Mouse (Mus musculus): ENCODE data around the gene Map1lc3a.

Map1lc3a gene

DNA sequence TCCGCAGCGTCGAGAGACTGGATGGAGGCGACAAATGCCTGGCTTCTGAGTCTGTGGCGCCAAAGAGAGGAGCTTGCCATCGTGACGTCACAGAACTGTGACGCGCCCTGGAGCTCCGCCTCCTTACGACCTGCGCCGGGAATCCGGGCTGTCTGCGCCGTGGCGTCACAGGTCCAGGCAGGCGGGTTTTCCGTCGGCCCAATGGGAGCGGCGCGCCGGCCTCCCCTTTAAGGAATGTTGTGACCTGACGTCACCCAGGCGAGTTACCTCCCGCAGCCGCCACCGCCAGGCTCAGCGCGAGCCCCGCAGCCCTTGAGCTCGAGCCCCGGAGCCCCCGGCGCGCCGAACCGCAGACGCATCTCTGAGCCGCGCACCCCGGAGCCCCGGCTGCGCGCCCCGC, at the start of gene Map1lc3a:
TSS of gene Map1lc3a (plus strand) at position 103 of the 400 bp plus-strand sequence.
- peak; percentile 92 for DNase-seq (ENCODE audit: low read depth, low spot score)

DNA sequence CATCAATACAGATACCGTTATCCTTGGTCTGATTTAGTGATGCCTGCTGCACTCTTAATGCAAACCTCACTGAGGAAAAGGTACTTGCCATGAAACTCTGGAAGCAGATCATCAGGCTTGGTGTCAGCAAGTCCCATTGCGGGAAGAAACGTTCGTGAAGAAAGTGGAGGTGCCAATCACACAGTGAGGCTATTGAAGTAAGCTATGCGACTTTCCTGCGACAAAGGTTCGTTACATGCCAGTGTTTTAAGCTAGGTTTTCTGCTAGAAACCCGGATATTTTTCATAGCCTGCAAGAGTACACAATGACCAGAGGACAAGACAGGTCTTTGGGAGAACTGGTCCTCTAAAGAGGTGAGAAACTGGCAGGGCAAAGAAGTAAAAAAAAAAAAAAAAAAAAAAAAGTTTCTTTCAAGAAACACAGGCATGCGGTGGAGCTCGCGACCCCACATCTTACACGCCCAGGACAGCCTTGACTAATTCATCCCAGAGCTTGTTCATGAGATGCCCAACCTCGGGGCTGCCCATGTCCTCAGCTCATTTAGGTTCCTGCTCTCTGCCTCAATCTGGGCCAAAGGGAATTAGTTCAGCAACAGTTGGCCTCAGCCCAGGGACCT, 40.2 kb upstream of the Map1lc3a start:
- DNase-seq (ENCODE audit: low read depth, low spot score) = no peak

DNA sequence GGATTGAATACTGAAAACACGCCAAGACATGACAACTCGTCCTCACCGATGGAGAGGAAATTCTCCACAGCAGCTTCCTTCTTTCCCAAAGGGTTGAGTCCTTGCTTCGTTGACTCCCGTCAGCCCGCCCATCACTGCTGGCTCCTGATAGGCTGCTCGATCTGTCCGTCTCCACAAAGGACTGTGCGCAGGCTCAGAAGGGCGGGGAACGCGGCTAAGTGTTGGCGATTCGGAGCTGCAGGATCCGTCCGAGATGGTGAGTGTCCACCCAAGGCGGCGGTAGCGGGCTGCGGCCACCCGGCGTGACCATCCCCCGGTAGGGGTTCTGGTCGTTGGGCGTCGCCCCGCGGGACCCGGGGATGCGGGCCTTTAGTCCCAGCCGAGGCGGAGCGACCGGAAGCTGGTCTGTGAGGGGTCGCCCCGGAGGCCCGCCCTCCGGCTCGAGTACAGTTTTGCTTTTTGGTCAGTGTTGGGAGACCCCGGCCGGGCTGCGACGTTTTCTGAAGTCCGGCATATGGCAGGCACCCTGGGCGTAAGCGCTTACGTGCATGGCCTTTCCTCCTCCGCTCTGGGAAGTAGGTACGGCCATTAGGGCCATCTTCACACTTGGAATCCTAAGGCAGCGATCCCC, 39.6 kb upstream of the Map1lc3a start, which contains the start of gene Dynlrb1:
TSS of gene Dynlrb1 (plus strand) at position 172 of the 631 bp plus-strand sequence.
- peak; percentile 96 for DNase-seq (ENCODE audit: low read depth, low spot score)

DNA sequence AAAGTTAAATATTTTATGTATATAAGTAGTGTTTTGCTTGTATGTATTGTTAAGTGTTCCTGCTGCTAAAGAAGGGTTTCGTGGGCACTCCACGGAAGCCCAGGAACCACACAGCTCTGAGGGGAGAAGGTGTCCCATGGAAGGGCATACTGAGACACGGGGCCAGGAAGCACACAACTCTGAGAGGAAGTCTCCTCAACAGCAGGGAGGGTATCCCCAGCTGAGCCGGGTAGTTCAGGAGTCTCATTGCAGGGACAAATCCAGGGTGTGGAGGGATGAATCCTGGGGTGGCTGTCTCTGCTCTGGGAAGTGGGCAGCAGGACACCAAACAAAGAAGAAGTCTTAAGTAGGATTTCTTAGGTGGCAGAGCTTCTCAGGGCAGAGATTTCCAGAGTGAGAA, 38.8 kb upstream of the Map1lc3a start:
- no peak for DNase-seq (ENCODE audit: low read depth, low spot score)

DNA sequence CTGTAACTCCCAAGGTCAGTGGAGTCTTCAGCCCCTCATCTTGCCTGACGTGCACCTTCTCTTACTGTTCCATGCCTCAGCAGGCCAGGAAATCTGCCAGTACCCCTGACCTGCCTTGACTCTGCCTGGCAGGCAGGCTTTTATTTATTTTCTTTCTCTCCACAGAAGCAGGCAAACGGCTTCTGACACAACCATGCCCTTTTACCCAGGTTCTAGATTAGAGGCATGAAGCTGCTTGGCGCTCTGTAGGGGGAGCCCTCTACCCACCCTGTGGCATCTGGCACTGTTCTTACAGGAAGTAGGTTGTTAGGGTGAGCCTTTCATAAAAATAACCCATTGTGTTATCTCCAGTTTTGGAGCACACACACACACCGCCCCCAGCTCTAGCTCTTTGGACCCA, 35.2 kb upstream of the Map1lc3a start:
- peak; percentile 28 for DNase-seq (ENCODE audit: low read depth, low spot score)

DNA sequence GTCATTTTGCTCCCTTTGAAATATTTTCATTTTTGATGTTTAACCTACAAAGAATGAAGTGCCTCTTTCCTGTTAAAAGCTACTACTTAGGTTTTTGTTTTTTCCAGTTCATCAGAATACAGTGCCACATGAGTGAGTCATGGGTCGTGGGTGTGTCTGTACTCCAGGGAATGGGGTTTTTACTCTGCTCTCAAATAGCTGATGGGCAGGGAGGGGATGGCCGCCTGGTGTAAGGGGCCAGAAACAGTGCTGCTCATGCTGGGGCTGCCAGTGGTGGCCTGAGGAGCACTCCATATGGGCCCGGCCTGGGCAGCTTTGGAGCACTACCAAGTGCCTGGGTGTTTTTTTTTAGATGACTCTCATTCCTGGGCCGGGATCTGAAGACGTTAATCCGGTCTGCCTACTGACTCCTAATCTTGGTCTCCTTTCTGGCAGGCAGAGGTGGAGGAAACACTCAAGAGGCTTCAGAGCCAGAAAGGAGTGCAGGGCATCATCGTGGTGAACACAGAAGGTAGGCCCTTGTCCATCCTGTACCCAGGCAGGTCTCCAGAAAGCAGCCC, 33.7 kb upstream of the Map1lc3a start:
- peak; percentile 32 for DNase-seq (ENCODE audit: low read depth, low spot score)

DNA sequence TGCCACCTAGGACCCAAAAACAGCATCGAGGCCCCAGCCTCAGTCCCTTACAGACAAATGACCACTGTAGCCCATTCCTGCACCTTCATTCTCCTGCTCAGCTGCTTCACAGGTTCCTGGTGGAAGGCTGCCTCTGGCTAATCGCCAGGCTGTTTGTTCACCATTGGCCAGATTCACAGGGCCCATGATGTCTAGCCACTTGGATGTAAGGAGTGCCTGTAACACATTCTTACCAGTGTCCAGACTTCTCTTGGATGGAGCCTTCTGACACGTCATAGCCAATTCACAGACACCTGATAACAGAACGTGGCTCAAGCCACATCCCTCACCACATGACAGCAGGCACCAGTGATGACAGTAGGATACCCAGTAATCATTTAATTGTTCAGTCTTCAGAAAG, 29.9 kb upstream of the Map1lc3a start:
- DNase-seq (ENCODE audit: low read depth, low spot score) = no peak

DNA sequence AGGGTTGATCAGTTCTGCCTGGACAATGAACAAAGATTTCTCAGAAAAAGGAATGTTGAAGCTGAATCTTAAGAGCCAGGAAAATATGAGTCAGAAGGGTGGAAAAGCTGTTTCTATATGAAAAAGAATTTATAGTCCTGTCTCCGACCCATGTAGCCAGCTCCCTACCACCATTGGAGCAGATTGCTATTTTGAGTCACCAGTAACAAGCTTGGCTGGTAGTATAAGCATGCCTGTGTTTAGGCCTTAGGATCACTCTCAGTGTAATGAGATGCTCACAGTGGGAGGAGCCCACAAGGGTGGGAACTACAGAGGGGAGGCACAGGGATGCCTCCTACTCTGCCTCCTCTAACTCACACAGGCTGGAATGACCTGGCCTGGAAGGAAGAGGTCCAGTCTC, 27.9 kb upstream of the Map1lc3a start:
- no peak for DNase-seq (ENCODE audit: low read depth, low spot score)

DNA sequence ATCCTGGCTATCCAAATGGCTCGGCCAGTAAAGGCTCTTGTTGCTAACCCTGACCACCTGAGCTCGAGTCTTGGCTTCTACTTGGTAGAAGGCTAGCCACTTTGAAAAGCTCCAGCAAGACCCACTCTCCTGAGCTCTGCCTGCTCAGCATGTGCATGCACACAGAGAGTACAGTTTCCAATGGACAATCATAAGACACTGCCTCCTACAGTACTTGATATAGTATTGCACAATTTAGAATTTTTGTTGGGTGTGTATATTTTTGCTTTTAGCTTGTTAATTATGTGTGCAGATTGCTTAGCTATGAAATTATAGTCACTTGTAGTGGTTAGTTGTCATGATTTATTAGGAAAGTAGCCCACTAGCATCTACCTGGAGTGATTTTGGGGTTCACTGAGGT, 27.4 kb upstream of the Map1lc3a start:
- no peak for DNase-seq (ENCODE audit: low read depth, low spot score)

DNA sequence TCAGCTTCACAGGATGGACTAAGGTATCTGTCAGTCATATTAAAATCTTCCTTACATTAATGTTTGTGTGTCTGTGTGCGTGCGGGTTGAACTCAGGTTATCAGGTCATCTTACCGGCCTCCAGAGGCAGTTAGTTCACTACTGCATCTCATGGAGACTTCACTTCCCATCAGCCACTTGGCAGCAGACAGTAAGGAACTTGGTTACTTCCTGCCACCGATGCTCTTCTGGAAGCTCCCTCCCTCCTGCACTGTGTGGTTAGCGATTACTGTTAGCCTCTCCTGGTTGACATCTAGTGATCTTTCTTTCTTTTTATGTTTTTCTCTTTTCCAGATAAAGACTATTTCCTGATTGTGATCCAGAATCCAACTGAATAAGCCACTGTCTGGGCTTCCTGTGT, 26.5 kb upstream of the Map1lc3a start:
- DNase-seq (ENCODE audit: low read depth, low spot score) = no peak

DNA sequence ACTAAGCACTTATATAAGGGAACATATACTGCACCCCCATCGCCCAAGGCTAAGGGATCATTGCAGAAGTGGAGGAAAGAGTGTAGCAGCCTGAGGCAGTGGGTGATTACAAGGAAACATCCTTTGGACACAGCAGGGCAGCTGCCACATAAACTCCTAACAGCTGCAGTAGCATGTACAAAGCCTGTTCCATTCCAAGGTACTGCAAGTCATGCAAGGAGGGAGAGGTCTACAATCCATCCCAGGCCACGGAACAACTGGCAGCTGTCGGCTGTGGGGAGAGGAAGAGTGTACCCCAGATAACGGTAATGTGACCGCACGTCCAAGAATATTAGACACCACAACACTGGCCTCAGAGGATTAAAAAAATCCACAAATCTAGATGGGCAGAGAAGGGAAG, 10.6 kb upstream of the Map1lc3a start:
- no peak for DNase-seq (ENCODE audit: low read depth, low spot score)

DNA sequence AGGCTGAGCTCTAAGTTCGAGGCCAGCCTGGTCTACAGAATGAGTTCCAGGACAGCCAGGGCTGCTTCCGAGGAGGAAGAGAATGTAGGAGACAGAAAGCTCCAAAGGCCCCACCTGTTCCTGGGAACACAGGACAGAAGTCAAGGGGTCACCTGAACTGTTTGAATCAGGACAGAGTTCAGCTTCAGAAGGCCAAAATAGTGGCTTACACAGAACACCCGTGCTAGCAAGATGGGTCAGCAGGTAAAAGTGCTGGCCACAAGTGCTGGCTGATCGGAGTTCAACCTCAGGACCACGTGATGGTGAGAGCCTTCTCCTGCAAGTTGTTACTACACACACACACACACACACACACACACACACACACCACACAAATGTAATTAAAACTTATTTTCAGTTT, 9.2 kb upstream of the Map1lc3a start:
- DNase-seq (ENCODE audit: low read depth, low spot score) = no peak

DNA sequence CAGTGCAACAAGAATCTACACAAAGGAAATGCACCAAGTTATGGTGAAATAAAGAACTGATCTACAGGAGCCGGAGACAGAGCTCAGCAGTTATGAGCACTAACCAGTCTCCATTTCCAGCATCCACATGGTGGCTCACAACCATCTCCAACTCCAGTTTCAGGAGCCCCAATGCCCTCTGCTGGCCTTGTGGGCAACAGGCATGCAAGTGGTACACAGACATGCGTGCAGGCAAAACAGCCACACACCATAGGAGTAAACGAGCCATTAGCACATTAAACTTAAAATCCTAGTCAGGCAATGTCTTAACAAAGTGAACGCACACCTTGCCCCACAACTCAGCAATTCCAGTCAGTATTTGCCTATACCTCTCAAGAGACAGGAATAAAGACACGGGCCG, 4.1 kb upstream of the Map1lc3a start:
- DNase-seq (ENCODE audit: low read depth, low spot score) = no peak

DNA sequence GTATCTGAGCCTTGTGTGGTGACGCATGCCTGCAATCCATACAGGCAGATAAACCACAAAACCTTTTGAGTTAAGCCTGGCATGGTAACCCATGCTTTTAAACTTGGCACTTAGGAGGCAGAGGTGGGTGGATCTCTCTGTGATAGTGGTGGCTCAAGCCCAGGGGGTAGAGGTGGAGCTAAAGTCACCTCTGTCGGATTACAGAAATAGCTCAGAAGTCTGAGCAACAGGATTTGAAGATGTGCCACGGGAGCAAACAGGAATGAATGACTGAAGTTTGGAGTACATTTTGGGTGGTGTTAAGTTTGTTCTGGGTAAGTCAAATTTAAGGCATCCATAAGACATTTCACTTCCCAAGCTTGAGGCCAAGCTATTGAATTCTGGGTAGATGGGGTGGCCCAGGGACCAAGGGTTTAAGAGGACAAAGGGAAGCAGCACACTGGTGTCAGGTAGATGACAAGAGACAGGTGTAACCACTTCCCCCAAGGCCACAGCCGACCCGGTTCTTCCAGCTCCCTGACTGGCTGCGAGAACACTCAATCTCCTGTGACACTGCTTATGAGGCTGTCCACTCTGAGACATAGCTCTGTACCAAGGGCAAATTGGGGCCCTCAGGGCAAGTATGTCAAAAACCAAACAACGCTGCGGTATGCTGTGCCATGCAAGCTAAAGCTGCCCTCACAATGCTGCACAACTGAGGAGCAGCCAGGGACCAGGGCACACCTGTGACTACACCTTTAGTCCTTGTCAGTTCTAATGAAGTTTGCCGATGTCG, 3.5 kb upstream of the Map1lc3a start:
- DNase-seq (ENCODE audit: low read depth, low spot score) = no peak

DNA sequence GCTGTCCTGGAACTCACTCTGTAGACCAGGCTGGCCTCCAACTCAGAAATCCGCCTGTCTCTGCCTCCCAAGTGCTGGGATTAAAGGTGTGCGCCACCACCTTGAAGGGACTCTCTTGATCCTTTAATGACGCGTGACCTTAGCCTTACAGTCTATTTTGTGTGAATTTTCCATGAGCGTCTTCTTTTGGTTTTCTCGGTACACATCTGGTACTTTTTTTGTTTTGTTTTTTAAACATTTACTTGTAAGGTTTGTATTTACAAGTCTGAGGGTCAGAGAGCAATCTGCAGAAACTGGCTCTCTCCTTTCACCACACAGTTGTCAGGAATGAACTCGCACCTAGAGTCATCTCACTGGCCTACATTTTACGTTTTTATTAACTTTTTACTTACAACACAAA, 2.5 kb upstream of the Map1lc3a start:
- no peak for DNase-seq (ENCODE audit: low read depth, low spot score)

DNA sequence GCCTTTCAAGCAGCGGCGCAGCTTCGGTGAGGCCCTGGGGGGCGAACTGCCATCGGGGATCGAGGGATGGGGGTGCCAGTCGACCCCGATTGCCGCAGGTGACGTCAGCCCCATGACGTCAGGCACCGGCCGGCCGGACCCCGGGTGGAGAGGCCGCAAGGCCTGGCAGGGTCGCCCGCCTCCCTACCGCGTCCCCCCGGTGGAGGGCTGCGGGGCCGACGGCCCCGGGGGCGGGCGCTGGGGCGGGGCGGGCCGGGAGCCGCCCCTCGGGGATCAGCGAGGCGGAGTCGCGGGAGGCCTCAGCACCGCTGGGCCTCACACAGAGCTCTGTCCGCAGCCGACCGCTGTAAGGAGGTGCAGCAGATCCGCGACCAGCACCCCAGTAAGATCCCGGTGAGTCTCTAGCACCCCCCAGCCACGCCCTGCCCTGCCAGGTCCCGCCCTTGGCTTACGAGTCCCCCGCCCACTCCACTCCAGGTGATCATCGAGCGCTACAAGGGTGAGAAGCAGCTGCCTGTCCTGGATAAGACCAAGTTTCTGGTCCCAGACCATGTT, 601 bp downstream of the Map1lc3a start:
- peak; percentile 60 for DNase-seq (ENCODE audit: low read depth, low spot score)

DNA sequence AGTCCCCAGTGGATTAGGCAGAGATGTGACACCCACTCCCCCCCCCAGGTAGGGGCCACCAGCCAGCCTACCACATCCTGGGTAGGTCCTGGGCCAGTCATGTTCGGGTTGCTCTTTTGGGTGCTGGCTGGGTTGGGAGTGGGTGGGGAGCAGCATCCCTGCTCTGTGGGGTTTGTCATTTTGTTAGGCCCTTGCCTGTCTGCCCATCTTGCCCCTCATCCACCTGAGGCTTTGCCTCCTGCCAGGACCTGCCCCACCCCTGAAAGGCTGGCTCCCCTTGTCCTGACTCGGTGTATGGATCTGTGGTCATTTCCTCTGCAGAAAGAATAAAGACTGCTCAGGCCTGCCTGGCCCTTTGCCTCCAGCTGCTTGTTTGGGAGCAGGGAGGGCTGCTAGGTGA, 1.6 kb downstream of the Map1lc3a start:
- DNase-seq (ENCODE audit: low read depth, low spot score) = no peak

DNA sequence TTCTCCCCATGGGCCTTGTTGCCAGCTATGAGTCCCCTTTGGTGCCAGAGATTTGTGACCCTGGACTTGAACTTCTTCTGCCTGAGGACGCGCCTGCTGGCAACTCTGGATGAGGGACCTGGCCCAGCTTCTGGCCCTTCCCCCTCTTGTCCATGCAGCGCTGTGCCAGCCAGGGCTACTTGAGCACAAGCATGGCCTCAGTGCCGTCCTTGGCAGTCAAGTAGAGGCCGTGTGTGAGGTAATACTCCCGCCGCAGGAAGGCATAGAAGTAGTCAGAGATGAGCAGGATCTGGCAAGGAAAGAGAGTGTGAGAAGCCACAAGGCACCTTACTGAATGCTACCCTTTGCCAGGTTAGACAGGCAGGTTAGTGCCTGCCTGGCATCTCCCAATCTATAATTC, 2.3 kb downstream of the Map1lc3a start:
- peak; percentile 94 for DNase-seq (ENCODE audit: low read depth, low spot score)

DNA sequence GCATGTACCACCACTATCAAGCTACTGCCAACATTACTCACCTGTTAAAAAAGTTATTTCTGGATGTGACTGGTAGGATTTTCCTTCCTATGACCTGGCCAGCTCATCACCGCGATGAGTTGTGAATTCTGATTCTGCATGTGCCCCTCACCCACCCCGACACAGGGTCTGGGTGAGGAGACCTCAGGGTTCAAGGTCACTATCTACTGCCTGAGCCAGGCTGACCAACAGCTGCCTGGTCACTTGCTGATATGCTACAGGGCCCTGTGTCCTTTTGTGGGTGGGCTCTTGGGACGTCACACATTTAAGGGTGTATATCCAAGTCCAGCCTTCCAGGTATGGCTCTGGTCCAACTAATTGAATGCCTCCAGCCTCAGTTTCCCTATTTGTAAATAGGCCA, 3.1 kb downstream of the Map1lc3a start:
- DNase-seq (ENCODE audit: low read depth, low spot score) = no peak

DNA sequence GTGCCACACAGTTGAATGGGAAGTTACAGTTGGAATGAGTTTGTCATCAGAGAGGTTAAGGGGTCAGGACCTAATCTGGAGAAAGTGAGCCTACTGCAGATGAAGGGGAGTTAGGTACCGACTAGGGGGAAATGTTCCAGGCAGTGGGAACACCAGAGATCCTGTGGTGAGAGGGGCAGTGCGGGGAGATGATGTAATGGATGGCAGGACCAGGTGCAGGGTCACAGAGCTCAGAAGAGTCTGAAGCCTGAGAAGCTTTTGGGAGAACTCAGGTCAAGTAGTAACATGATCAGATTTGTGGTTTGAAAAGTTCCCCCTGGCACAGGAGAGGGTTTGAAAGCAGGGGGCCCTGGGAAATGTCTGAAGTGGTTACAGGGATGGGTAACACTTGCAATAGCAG, 4.0 kb downstream of the Map1lc3a start:
- peak; percentile 55 for DNase-seq (ENCODE audit: low read depth, low spot score)

DNA sequence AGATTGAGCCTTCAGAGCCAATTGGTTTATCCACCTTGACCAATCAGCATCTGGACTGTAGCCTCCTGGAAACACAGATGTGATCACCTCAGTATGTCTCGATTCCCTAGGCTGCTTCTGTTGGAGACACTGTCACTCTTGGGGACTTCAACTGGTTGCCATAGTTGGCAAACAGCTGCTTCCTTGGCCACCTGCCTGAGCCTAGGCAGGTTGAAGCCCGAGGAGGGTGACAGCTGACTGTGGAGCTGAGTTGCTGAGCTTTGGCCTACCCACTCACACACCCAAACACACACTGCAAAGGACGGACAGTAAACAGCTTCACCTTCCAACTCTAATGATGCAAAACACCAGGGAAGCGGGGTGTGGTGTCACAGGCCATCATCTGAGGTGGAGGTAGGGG, 7.7 kb downstream of the Map1lc3a start:
- peak; percentile 90 for DNase-seq (ENCODE audit: low read depth, low spot score)

DNA sequence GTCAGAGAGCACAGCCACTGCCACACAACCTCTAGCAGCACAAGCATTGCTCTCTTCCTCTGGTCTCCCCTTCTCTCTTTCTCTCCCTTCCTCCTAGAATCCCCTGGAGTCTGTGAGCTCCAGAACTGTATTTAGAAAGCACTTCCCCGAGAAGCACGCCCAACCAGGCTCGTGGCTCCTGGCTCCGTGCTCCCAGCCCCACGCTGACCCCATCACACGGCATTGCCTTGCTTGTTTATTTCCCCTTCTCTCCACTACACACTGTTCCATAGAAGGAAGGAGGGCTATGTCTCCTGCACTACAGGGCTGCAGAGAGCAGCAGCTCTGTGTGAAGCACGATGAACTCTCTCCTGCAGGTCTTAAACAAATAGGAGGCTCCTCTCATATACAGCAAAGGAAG, 8.6 kb downstream of the Map1lc3a start:
- DNase-seq (ENCODE audit: low read depth, low spot score) = no peak

Measured in skeletal muscle tissue, adult 2 months (tissue).